In the genomic region with DNA sequence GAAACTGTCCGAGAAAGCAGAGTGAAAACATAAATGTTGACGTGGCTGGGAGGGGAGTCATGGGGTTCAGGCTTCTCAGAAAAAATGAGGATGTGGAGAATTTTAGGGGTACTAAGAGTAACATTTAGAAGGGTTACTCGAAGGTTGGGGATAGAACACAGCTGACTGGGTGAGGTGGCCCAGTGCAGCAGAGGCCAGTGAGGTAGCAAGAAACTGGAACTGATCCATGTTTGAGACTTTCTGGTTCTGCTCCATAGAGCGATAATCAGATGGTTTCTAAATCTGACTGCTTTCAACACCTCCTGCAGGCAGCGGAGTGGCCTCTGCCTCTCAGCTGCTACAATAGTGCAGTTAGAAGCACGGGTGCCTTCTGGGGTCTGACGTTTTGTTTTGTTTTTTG, we compare ENCODE assay signal across 29 mouse cellular contexts. TPM values are rescaled to one million over a fixed set of nuclear protein-coding genes. Genes with fewer than 3 reads are reported as not detected.
DNase-seq lines count a peak whose midpoint lies in the region; ATAC-seq and TF ChIP-seq lines count a peak whose summit lies in the region.
"Had no signal": no experiment of that assay in that cellular context is flagged by ENCODE, and none has a peak within 500 bp of the region (broad histone marks: within the 10 kb centered on the region; RNA-seq: fewer than 3 reads in every experiment).

No protein-coding gene starts in this region.

- H3K4me1 ChIP-seq in ES-E14 (ENCODE audit: control insufficient read depth in 2 of 2, insufficient read depth in 2 of 2, low read length in 2 of 2, poor library complexity in 1 of 2): peaks cover 4 to 13% of the 10 kb centered on the region in 2 experiments; a peak in 2 of 4 replicates
- peaks cover 13% of the 10 kb centered on the region for H3K4me1 ChIP-seq in heart, embryonic 15.5 days (replicated peaks)
- no peaks in the 10 kb centered on the region for H3K4me1 ChIP-seq in stomach, postnatal 0 days (replicated peaks; ENCODE audit: control insufficient read depth, insufficient read depth)
- H3K4me1 ChIP-seq: embryonic facial prominence, embryonic 12.5 days; hindbrain, embryonic 13.5 days; stomach, embryonic 15.5 days had no signal

- H3K9me3 ChIP-seq in ES-E14 (ENCODE audit: control insufficient read depth, insufficient read depth, low read depth, low read length): no peaks in the 10 kb centered on the region
- H3K9me3 ChIP-seq in heart, embryonic 15.5 days (replicated peaks): no peaks in the 10 kb centered on the region
- no peaks in the 10 kb centered on the region for H3K9me3 ChIP-seq in stomach, postnatal 0 days (ENCODE audit: control insufficient read depth, low read length)
- H3K9me3 ChIP-seq: embryonic facial prominence, embryonic 12.5 days; forebrain, embryonic 12.5 days; hindbrain, embryonic 13.5 days; neural tube, embryonic 13.5 days; stomach, embryonic 15.5 days had no signal

- TF ChIP-seq CTCF in stomach, postnatal 0 days (IDR thresholded peaks at IDR 0.05; ENCODE audit: low read depth): no peak

- intact Hi-C loops in heart, postnatal 14 days (cut with DNase I): no loop called here
- intact Hi-C loops in left cerebral cortex, postnatal 4 days (cut with DNase I): no loop called here

- peaks cover 8% of the 10 kb centered on the region for H3K36me3 ChIP-seq in ES-E14 (ENCODE audit: control insufficient read depth, insufficient read depth, low read length, poor library complexity, severe bottlenecking)
- H3K36me3 ChIP-seq in heart, embryonic 15.5 days: no peaks in the 10 kb centered on the region
- H3K36me3 ChIP-seq in stomach, postnatal 0 days (ENCODE audit: control insufficient read depth, insufficient read depth, low read length): no peaks in the 10 kb centered on the region
- H3K36me3 ChIP-seq: embryonic facial prominence, embryonic 12.5 days; forebrain, embryonic 12.5 days; neural tube, embryonic 13.5 days; stomach, embryonic 15.5 days had no signal

- peak overlapping the region; percentile 18; the same call in 1 of the 2 replicates for H3K27ac ChIP-seq in ES-E14 (ENCODE audit: insufficient read depth, low read depth, low read length, poor library complexity, severe bottlenecking)
- H3K27ac ChIP-seq in heart, embryonic 15.5 days: no peak overlapping the region; the same call in 1 of the 2 replicates
- H3K27ac ChIP-seq in stomach, postnatal 0 days (replicated peaks): no peak overlapping the region
- H3K27ac ChIP-seq: embryonic facial prominence, embryonic 12.5 days; forebrain, embryonic 12.5 days; heart, adult 2 months; hindbrain, embryonic 13.5 days; left cerebral cortex, adult 2 months; neural tube, embryonic 13.5 days; stomach, embryonic 15.5 days had no signal

- WGBS in heart, embryonic 15.5 days: 39% methylated on average over 7 of the region's 7 CpGs
- 84% methylated on average over 7 of the region's 7 CpGs for WGBS in stomach, postnatal 0 days

- DNase-seq in heart, adult 8-10 months (ENCODE audit: low spot score): peak; percentile 31
- DNase-seq in heart, postnatal 14 days: no peak
- DNase-seq in ES-E14 (ENCODE audit: low read depth, low spot score): no peak
- DNase-seq in kidney, postnatal 10 days: no peak
- no peak for DNase-seq in stomach, postnatal 0 days (ENCODE audit: low spot score)
- DNase-seq in left cerebral cortex, postnatal 4 days: no peak
- DNase-seq: adrenal gland, adult 2 months; cerebellum, adult 11-12 months; cerebellum, postnatal 14 days; kidney, adult 18-20 months; lung, adult 18-20 months; lung, postnatal 10 days; midbrain, embryonic 14.5 days; right cerebral cortex, adult 18-20 months; right cerebral cortex, postnatal 4 days; thymus, adult 18-20 months; thymus, postnatal 36 days had no signal

- no peaks in the 10 kb centered on the region for H3K27me3 ChIP-seq in heart, embryonic 15.5 days
- no peaks in the 10 kb centered on the region for H3K27me3 ChIP-seq in stomach, postnatal 0 days (ENCODE audit: control insufficient read depth, insufficient read depth, low read length)
- H3K27me3 ChIP-seq: embryonic facial prominence, embryonic 12.5 days; forebrain, embryonic 12.5 days; hindbrain, embryonic 13.5 days; neural tube, embryonic 13.5 days; stomach, embryonic 15.5 days had no signal

- H3K4me2 ChIP-seq in heart, embryonic 15.5 days: peak overlapping the region; percentile 11; the same call in 1 of the 2 replicates
- no peak overlapping the region for H3K4me2 ChIP-seq in stomach, postnatal 0 days (replicated peaks; ENCODE audit: low read depth)
- H3K4me2 ChIP-seq: embryonic facial prominence, embryonic 12.5 days; forebrain, embryonic 12.5 days; hindbrain, embryonic 13.5 days; neural tube, embryonic 13.5 days; stomach, embryonic 15.5 days had no signal

- peak overlapping the region in 1 of 2 experiments; percentile 4; a peak in 1 of 4 replicates for H3K4me3 ChIP-seq in ES-E14 (ENCODE audit: insufficient read depth in 1 of 2, low read depth in 1 of 2, low read length in 2 of 2, poor library complexity in 1 of 2, severe bottlenecking in 1 of 2)
- H3K4me3 ChIP-seq in heart, embryonic 15.5 days: no peak overlapping the region
- H3K4me3 ChIP-seq in stomach, postnatal 0 days (ENCODE audit: low read depth, low read length): no peak overlapping the region
- H3K4me3 ChIP-seq: embryonic facial prominence, embryonic 12.5 days; erythroblast, embryonic 14.5 days; forebrain, embryonic 12.5 days; heart, adult 2 months; hindbrain, embryonic 13.5 days; left cerebral cortex, adult 2 months; myocyte; neural tube, embryonic 13.5 days; stomach, embryonic 15.5 days had no signal

- ATAC-seq in heart, embryonic 15.5 days (replicated peaks; ENCODE audit: insufficient number of reproducible peaks, insufficient read depth, low FRiP score, low read depth): 0 out of 2 replicates have a peak, but pooled peaks have one; percentile 60
- ATAC-seq in megakaryocyte progenitor cell, adult 5-6 weeks (replicated peaks; ENCODE audit: poor library complexity): 0 out of 2 replicates have a peak, but pooled peaks have one; percentile 31
- no peak for ATAC-seq in stomach, postnatal 0 days (ENCODE audit: low FRiP score, low TSS enrichment)
- ATAC-seq: inflammation-experienced regulatory T-cells, adult 6 months had no signal

- TF ChIP-seq EP300 in stomach, postnatal 0 days (optimal IDR thresholded peaks at IDR 0.05): no peak

- peak overlapping the region; percentile 13; the same call in 1 of the 2 replicates for H3K9ac ChIP-seq in ES-E14 (ENCODE audit: insufficient read depth, low read depth, low read length, poor library complexity, severe bottlenecking)
- no peak overlapping the region for H3K9ac ChIP-seq in heart, embryonic 15.5 days
- H3K9ac ChIP-seq in stomach, postnatal 0 days (ENCODE audit: low read length): no peak overlapping the region
- H3K9ac ChIP-seq: embryonic facial prominence, embryonic 12.5 days; forebrain, embryonic 12.5 days; hindbrain, embryonic 13.5 days; neural tube, embryonic 13.5 days; stomach, embryonic 15.5 days had no signal

- in situ Hi-C loops in ES-E14 (cut with MboI; ENCODE audit: low sequenced_read_pairs in 2 of 2, unreplicated experiment in 2 of 2): no loop called here

TF ChIP-seq in ES-E14, 5 proteins besides CTCF, POLR2A, EP300 and RAD21:
- no peak for TF ChIP-seq ZNF384 (IDR thresholded peaks at IDR 0.05; ENCODE audit: low read depth, low read length)
- no peak for TF ChIP-seq CHD2 (IDR thresholded peaks at IDR 0.05; ENCODE audit: low read depth, low read length)
- no peak for TF ChIP-seq ZC3H11A (IDR thresholded peaks at IDR 0.05; ENCODE audit: borderline replicate concordance, low read depth, low read length)
- no peak for TF ChIP-seq MAFK (IDR thresholded peaks at IDR 0.05; ENCODE audit: insufficient read depth, low read depth, low read length)
- no peak for TF ChIP-seq HCFC1 (IDR thresholded peaks at IDR 0.05; ENCODE audit: borderline replicate concordance, insufficient read depth, low read length)

RNA-seq across cellular contexts. Expression of a gene that starts 6.6 kb away (rescaled TPM):
- total RNA-seq in heart, adult 8-10 months (2022): 1 to 10 TPM; 2.2 to 3.6 (median 2.6) TPM
- total RNA-seq in heart, postnatal 14 days (2021): 1 to 10 TPM; 2.9 to 3.0 TPM
- 71.9 and 73.5 TPM in 2 replicates for total RNA-seq in ES-E14 (2012; rRNA removed)
- polyA plus RNA-seq in heart, embryonic 15.5 days (2015; fragmentation: Nextera tagmentation; extraction: Ambion mirVana): 6.9 and 7.3 TPM in 2 replicates
- total RNA-seq in megakaryocyte progenitor cell, adult 5-6 weeks (2015): 1.2 and 3.6 TPM in 2 replicates
- 3.8 and 4.1 TPM in 2 replicates for total RNA-seq in megakaryocyte progenitor cell, adult 5-6 weeks (2017)
- 6.8 and 7.1 TPM in 2 replicates for polyA plus RNA-seq in stomach, postnatal 0 days (2015; fragmentation: Nextera tagmentation; extraction: Ambion mirVana)
- 10 to 100 TPM; 10.5 to 11.0 TPM for total RNA-seq in left cerebral cortex, postnatal 4 days (2021)

RNA-seq across cellular contexts. Expression of a gene that starts 7.6 kb away (rescaled TPM):
- 10 to 100 TPM; 52.1 to 60.6 (median 55.7) TPM for total RNA-seq in heart, adult 8-10 months (2022)
- total RNA-seq in heart, postnatal 14 days (2021): 10 to 100 TPM; 56.2 to 61.5 TPM
- 30.4 and 53.5 TPM in 2 replicates for total RNA-seq in ES-E14 (2012; rRNA removed)
- 11.2 and 12.8 TPM in 2 replicates for polyA plus RNA-seq in heart, embryonic 15.5 days (2015; fragmentation: Nextera tagmentation; extraction: Ambion mirVana)
- total RNA-seq in megakaryocyte progenitor cell, adult 5-6 weeks (2015): 24.3 and 25.5 TPM in 2 replicates
- total RNA-seq in megakaryocyte progenitor cell, adult 5-6 weeks (2017): 13.2 and 15.3 TPM in 2 replicates
- 10.9 and 11.5 TPM in 2 replicates for polyA plus RNA-seq in stomach, postnatal 0 days (2015; fragmentation: Nextera tagmentation; extraction: Ambion mirVana)
- total RNA-seq in left cerebral cortex, postnatal 4 days (2021): 10 to 100 TPM; 89.4 to 95.2 TPM
